Mouse (Mus musculus): Measurements from ENCODE around the gene Bcl2l11. TPM values are rescaled to one million over a fixed set of nuclear protein-coding genes. Genes with fewer than 3 reads are reported as not detected.

Gene Bcl2l11
- polyA plus RNA-seq, 1 experiment from 2014 or later = 8.8 TPM

- no peak overlapping the region for H3K4me3 ChIP-seq (replicated peaks; ENCODE audit: low read length)
- H3K27me3 ChIP-seq (replicated peaks; ENCODE audit: control insufficient read depth, insufficient read depth, low read length) = no peaks in the 10 kb centered on the region
- ATAC-seq = no peak
- H3K36me3 ChIP-seq (ENCODE audit: control insufficient read depth, insufficient read depth) = no peaks in the 10 kb centered on the region
- no peaks in the 10 kb centered on the region for H3K9me3 ChIP-seq (ENCODE audit: control insufficient read depth, low read length)
- no peak overlapping the region for H3K4me2 ChIP-seq (ENCODE audit: low read length)
- WGBS = 47% methylated on average over 17 of the region's 17 CpGs
- peaks cover 15% of the 10 kb centered on the region for H3K4me1 ChIP-seq (replicated peaks; ENCODE audit: control insufficient read depth, insufficient read depth, low read length)
- H3K27ac ChIP-seq (ENCODE audit: low read length) = no peak overlapping the region
- no peak overlapping the region for H3K9ac ChIP-seq (replicated peaks; ENCODE audit: low read depth, low read length)
These were observed 33.0 kb downstream of the Bcl2l11 start for GRCm38 (mm10) chr2:128158734-128159410.

- Histone ChIP-seq H3K4me2 (ENCODE audit: low read length) (no peak overlapping the region), H3K4me3 (replicated peaks; ENCODE audit: low read length) (no peak overlapping the region), H3K36me3 (ENCODE audit: control insufficient read depth, insufficient read depth) (no peaks in the 10 kb centered on the region), H3K9me3 (ENCODE audit: control insufficient read depth, low read length) (no peaks in the 10 kb centered on the region), H3K27me3 (replicated peaks; ENCODE audit: control insufficient read depth, insufficient read depth, low read length) (no peaks in the 10 kb centered on the region), H3K4me1 (replicated peaks; ENCODE audit: control insufficient read depth, insufficient read depth, low read length) (peaks cover 15% of the 10 kb centered on the region; the same call in 1 of the 2 replicates), H3K9ac (replicated peaks; ENCODE audit: low read depth, low read length) (no peak overlapping the region), H3K27ac (ENCODE audit: low read length) (no peak overlapping the region)
- 69% methylated on average over 7 of the region's 7 CpGs for WGBS
- no peak for ATAC-seq
These were observed 33.8 kb downstream of the Bcl2l11 start for GRCm38 (mm10) chr2:128159619-128160125.

GRCm38 (mm10) chr2:128163177-128163576 lies 37.3 kb downstream of the Bcl2l11 start:
- Histone ChIP-seq H3K27me3 (replicated peaks; ENCODE audit: control insufficient read depth, insufficient read depth, low read length) (no peaks in the 10 kb centered on the region), H3K9me3 (ENCODE audit: control insufficient read depth, low read length) (no peaks in the 10 kb centered on the region), H3K36me3 (ENCODE audit: control insufficient read depth, insufficient read depth) (no peaks in the 10 kb centered on the region), H3K9ac (replicated peaks; ENCODE audit: low read depth, low read length) (no peak overlapping the region), H3K4me3 (replicated peaks; ENCODE audit: low read length) (no peak overlapping the region), H3K4me2 (ENCODE audit: low read length) (no peak overlapping the region), H3K27ac (ENCODE audit: low read length) (no peak overlapping the region), H3K4me1 (replicated peaks; ENCODE audit: control insufficient read depth, insufficient read depth, low read length) (peaks cover 10% of the 10 kb centered on the region)
- WGBS = 68% methylated on average over 8 of the region's 8 CpGs
- no peak for ATAC-seq

- no peak overlapping the region for H3K4me3 ChIP-seq (replicated peaks; ENCODE audit: low read length)
- peak; percentile 69 for ATAC-seq
- H3K4me1 ChIP-seq (replicated peaks; ENCODE audit: control insufficient read depth, insufficient read depth, low read length) = peaks cover 7% of the 10 kb centered on the region
- H3K27me3 ChIP-seq (replicated peaks; ENCODE audit: control insufficient read depth, insufficient read depth, low read length) = no peaks in the 10 kb centered on the region
- peak overlapping the region; percentile 10; the same call in 1 of the 2 replicates for H3K4me2 ChIP-seq (ENCODE audit: low read length)
- no peaks in the 10 kb centered on the region for H3K36me3 ChIP-seq (ENCODE audit: control insufficient read depth, insufficient read depth)
- no peak overlapping the region for H3K27ac ChIP-seq (ENCODE audit: low read length)
- no peaks in the 10 kb centered on the region for H3K9me3 ChIP-seq (ENCODE audit: control insufficient read depth, low read length)
- no peak overlapping the region for H3K9ac ChIP-seq (replicated peaks; ENCODE audit: low read depth, low read length)
- 41% methylated on average over 13 of the region's 13 CpGs for WGBS
These were observed 41.0 kb downstream of the Bcl2l11 start for GRCm38 (mm10) chr2:128166623-128167423.

DNA sequence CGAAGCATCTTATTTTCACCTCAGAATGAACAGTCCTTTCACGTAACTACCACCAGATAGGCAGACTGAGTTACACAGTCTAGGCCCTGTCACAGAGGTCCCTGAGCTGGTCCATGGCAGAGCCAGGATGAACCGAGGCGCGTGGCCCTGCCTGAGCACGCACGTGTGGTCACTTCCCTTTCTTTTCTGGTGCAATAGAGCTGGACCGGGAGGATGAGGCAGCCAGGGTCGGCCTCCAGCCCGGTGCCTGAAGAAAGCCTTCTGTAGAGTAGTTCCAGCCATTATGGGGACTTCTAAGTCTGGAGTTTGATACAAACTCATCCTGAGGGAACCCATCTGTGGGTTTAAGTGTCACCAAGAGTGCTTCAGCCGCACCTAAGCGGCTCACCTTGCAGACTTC lies 42.1 kb downstream of the Bcl2l11 start:
- Histone ChIP-seq H3K36me3 (ENCODE audit: control insufficient read depth, insufficient read depth) (no peaks in the 10 kb centered on the region), H3K27ac (ENCODE audit: low read length) (no peak overlapping the region), H3K27me3 (replicated peaks; ENCODE audit: control insufficient read depth, insufficient read depth, low read length) (no peaks in the 10 kb centered on the region), H3K4me3 (replicated peaks; ENCODE audit: low read length) (no peak overlapping the region), H3K4me2 (ENCODE audit: low read length) (no peak overlapping the region), H3K9ac (replicated peaks; ENCODE audit: low read depth, low read length) (no peak overlapping the region), H3K4me1 (replicated peaks; ENCODE audit: control insufficient read depth, insufficient read depth, low read length) (peaks cover 7% of the 10 kb centered on the region), H3K9me3 (ENCODE audit: control insufficient read depth, low read length) (no peaks in the 10 kb centered on the region)
- 94% methylated on average over 12 of the region's 12 CpGs for WGBS
- no peak for ATAC-seq

GRCm38 (mm10) chr2:128169486-128169885 lies 43.6 kb downstream of the Bcl2l11 start:
- WGBS = 82% methylated on average over 5 of the region's 5 CpGs
- Histone ChIP-seq H3K36me3 (ENCODE audit: control insufficient read depth, insufficient read depth) (no peaks in the 10 kb centered on the region), H3K9ac (replicated peaks; ENCODE audit: low read depth, low read length) (no peak overlapping the region)

GRCm38 (mm10) chr2:128169972-128170371 lies 44.1 kb downstream of the Bcl2l11 start:
- no peaks in the 10 kb centered on the region for H3K27me3 ChIP-seq (replicated peaks; ENCODE audit: control insufficient read depth, insufficient read depth, low read length)
- no peak overlapping the region for H3K27ac ChIP-seq (ENCODE audit: low read length)
- no peaks in the 10 kb centered on the region for H3K36me3 ChIP-seq (ENCODE audit: control insufficient read depth, insufficient read depth)
- no peak overlapping the region for H3K9ac ChIP-seq (replicated peaks; ENCODE audit: low read depth, low read length)
- H3K9me3 ChIP-seq (ENCODE audit: control insufficient read depth, low read length) = no peaks in the 10 kb centered on the region
- peaks cover 7% of the 10 kb centered on the region for H3K4me1 ChIP-seq (replicated peaks; ENCODE audit: control insufficient read depth, insufficient read depth, low read length)
- WGBS = 45% methylated on average over 11 of the region's 11 CpGs
- no peak overlapping the region for H3K4me2 ChIP-seq (ENCODE audit: low read length)
- no peak overlapping the region for H3K4me3 ChIP-seq (replicated peaks; ENCODE audit: low read length)
- ATAC-seq = peak; percentile 9; the same call in 1 of the 2 replicates

More at GRCm38 (mm10) chr2:128169486-128169885, 43.6 kb downstream of the Bcl2l11 start:
- Histone ChIP-seq H3K4me1 (replicated peaks; ENCODE audit: control insufficient read depth, insufficient read depth, low read length) (peaks cover 7% of the 10 kb centered on the region), H3K4me2 (ENCODE audit: low read length) (no peak overlapping the region), H3K9me3 (ENCODE audit: control insufficient read depth, low read length) (no peaks in the 10 kb centered on the region), H3K27ac (ENCODE audit: low read length) (no peak overlapping the region), H3K4me3 (replicated peaks; ENCODE audit: low read length) (no peak overlapping the region), H3K27me3 (replicated peaks; ENCODE audit: control insufficient read depth, insufficient read depth, low read length) (no peaks in the 10 kb centered on the region)
- no peak for ATAC-seq

- H3K4me1 ChIP-seq (replicated peaks; ENCODE audit: control insufficient read depth, insufficient read depth, low read length) = peaks cover 7% of the 10 kb centered on the region
- no peak overlapping the region for H3K4me2 ChIP-seq (ENCODE audit: low read length)
- no peak overlapping the region for H3K27ac ChIP-seq (ENCODE audit: low read length)
- no peaks in the 10 kb centered on the region for H3K27me3 ChIP-seq (replicated peaks; ENCODE audit: control insufficient read depth, insufficient read depth, low read length)
- no peaks in the 10 kb centered on the region for H3K36me3 ChIP-seq (ENCODE audit: control insufficient read depth, insufficient read depth)
- 88% methylated on average over 3 of the region's 3 CpGs for WGBS
- ATAC-seq = no peak
- H3K4me3 ChIP-seq (replicated peaks; ENCODE audit: low read length) = no peak overlapping the region
- H3K9ac ChIP-seq (replicated peaks; ENCODE audit: low read depth, low read length) = no peak overlapping the region
- no peaks in the 10 kb centered on the region for H3K9me3 ChIP-seq (ENCODE audit: control insufficient read depth, low read length)
These were observed 44.8 kb downstream of the Bcl2l11 start for GRCm38 (mm10) chr2:128170614-128171013.

DNA sequence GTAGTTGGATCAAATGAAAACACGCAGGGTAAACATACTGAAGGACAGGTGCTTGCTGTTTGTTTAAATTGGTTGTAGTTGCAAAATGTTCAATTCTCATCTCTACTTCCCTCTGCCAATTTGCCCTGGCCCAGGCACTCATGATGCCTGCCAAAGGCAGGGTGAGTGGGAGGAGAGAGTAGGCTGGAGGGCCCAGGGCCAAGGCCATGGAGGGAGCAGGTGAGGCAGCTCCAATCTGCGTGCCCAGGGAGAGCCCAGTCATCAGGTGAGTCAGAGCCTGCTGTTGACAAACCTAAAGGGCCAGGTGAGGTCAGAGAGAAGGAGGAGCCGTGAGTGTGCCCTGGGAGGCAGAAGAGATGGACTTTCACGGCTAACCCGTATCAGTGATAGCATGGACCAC lies 46.4 kb downstream of the Bcl2l11 start:
- no peak overlapping the region for H3K27ac ChIP-seq (ENCODE audit: low read length)
- ATAC-seq = no peak
- no peak overlapping the region for H3K9ac ChIP-seq (replicated peaks; ENCODE audit: low read depth, low read length)
- 85% methylated on average over 5 of the region's 5 CpGs for WGBS
- H3K4me2 ChIP-seq (ENCODE audit: low read length) = no peak overlapping the region
- peaks cover 10% of the 10 kb centered on the region for H3K4me1 ChIP-seq (replicated peaks; ENCODE audit: control insufficient read depth, insufficient read depth, low read length)
- no peaks in the 10 kb centered on the region for H3K9me3 ChIP-seq (ENCODE audit: control insufficient read depth, low read length)
- no peak overlapping the region for H3K4me3 ChIP-seq (replicated peaks; ENCODE audit: low read length)
- no peaks in the 10 kb centered on the region for H3K27me3 ChIP-seq (replicated peaks; ENCODE audit: control insufficient read depth, insufficient read depth, low read length)
- H3K36me3 ChIP-seq (ENCODE audit: control insufficient read depth, insufficient read depth) = no peaks in the 10 kb centered on the region
